Mouse (Mus musculus) ovary, postnatal 36 days (tissue): ENCODE results near the gene Speer3.
"Not testable (repeated sequence)": the region's sequence is repeated elsewhere in the genome, so short reads cannot be mapped to it uniquely, and the experiment has no call there.

Experiments
- DNase-seq: peaks from one replicate; pipeline ENCODE4 v3.0.0; 2022; ENCODE audit warnings: low spot score, mixed read lengths

Speer3 gene

DNA sequence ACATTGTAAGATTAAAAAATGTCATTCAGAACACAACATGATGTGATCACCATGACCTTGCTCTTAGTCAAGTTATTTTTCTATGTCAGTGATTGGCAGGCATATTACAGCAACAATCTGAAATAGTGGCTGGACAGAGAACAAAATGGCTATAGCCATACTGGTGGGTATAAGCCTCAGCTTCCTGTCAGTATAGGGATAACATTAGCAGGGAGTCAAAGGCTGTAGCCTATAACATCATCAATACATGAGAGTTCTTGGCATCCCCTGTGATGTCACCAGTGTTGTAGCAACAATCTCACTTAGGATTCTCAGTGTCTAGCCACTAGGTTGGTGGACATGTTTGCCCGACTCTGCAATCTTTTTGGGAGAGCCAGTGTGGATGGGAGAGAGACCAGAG, at the start of gene Speer3:
Speer3 (plus strand) TSS at position 301 of the 400 bp plus-strand sequence.
- DNase-seq, result no peak

- DNase-seq, result not testable (repeated sequence)
These were observed 19.1 kb downstream of the Speer3 start for GRCm38 (mm10) chr5:13810496-13810895.

- DNase-seq, result no peak
These were observed 33.7 kb downstream of the Speer3 start for GRCm38 (mm10) chr5:13825108-13825507.

GRCm38 (mm10) chr5:13826708-13827107, 35.3 kb downstream of the Speer3 start:
- no peak for DNase-seq

- no peak for DNase-seq
These were observed 52.9 kb downstream of the Speer3 start for GRCm38 (mm10) chr5:13844317-13844716.
